Mouse (Mus musculus) splenic B cell, adult 2 months (primary cell): ENCODE results near the gene Gm21974.
"Not testable (repeated sequence)": the region's sequence is repeated elsewhere in the genome, so short reads cannot be mapped to it uniquely, and the experiment has no call there.

Experiments used
- DNase-seq: peaks from one replicate; pipeline ENCODE4 v3.0.0-alpha.2; 2011; ENCODE audit warnings: low read depth, low spot score
- H3K27me3 ChIP-seq: 2 replicates; pipeline ENCODE4 v1.6.1; 2012; ENCODE audit warnings: mild to moderate bottlenecking, low read length, moderate library complexity, mixed read lengths; ENCODE audit not compliant: control insufficient read depth, poor library complexity, insufficient read depth, severe bottlenecking
- H3K36me3 ChIP-seq: 2 replicates; pipeline ENCODE4 v1.6.1; 2012; ENCODE audit warnings: mild to moderate bottlenecking, low read length, moderate library complexity, mixed read lengths; ENCODE audit not compliant: control insufficient read depth, poor library complexity, insufficient read depth, severe bottlenecking

The Gm21974 gene

GRCm38 (mm10) chr7:127899997-127900396, 4.7 kb upstream of the Gm21974 start:
- Histone ChIP-seq H3K27me3 (no peaks in the 10 kb centered on the region), H3K36me3 (no peaks in the 10 kb centered on the region)
- DNase-seq: no peak

- DNase-seq: no peak
- H3K27me3 ChIP-seq: no peaks in the 10 kb centered on the region
- H3K36me3 ChIP-seq: no peaks in the 10 kb centered on the region
Observed at GRCm38 (mm10) chr7:127898179-127898956, 3.1 kb upstream of the Gm21974 start.

- H3K27me3 ChIP-seq: no peaks in the 10 kb centered on the region
- no peak for DNase-seq
- H3K36me3 ChIP-seq: no peaks in the 10 kb centered on the region
Observed at GRCm38 (mm10) chr7:127897542-127897941, 2.3 kb upstream of the Gm21974 start.

- H3K27me3 ChIP-seq: no peaks in the 10 kb centered on the region
- peak; percentile 79 for DNase-seq
- no peaks in the 10 kb centered on the region for H3K36me3 ChIP-seq
Observed at GRCm38 (mm10) chr7:127896384-127896783, 1.1 kb upstream of the Gm21974 start.

- DNase-seq, H3K27me3 ChIP-seq, H3K36me3 ChIP-seq: not testable (repeated sequence)
Observed at GRCm38 (mm10) chr7:127895891-127896290, 637 bp upstream of the Gm21974 start.

GRCm38 (mm10) chr7:127894480-127894879, 774 bp downstream of the Gm21974 start:
- no peaks in the 10 kb centered on the region for H3K27me3 ChIP-seq
- no peaks in the 10 kb centered on the region; the same call in 1 of the 2 replicates for H3K36me3 ChIP-seq
- no peak for DNase-seq

GRCm38 (mm10) chr7:127890798-127891197, 4.5 kb downstream of the Gm21974 start, which contains the start of gene Prss53:
Gene Prss53, minus strand, starts transcription at chr7:127890970.
- DNase-seq: no peak
- Histone ChIP-seq H3K27me3 (no peaks in the 10 kb centered on the region), H3K36me3 (no peaks in the 10 kb centered on the region; the same call in none of the 2 replicates)

- no peak for DNase-seq
- peaks cover 3% of the 10 kb centered on the region for H3K36me3 ChIP-seq
- no peaks in the 10 kb centered on the region for H3K27me3 ChIP-seq
Observed at GRCm38 (mm10) chr7:127888821-127889220, 6.4 kb downstream of the Gm21974 start.

- Histone ChIP-seq H3K27me3 (no peaks in the 10 kb centered on the region), H3K36me3 (peaks cover 3% of the 10 kb centered on the region)
- no peak for DNase-seq
Observed at GRCm38 (mm10) chr7:127887781-127888180, 7.5 kb downstream of the Gm21974 start.

- no peak for DNase-seq
- no peaks in the 10 kb centered on the region for H3K27me3 ChIP-seq
Observed at GRCm38 (mm10) chr7:127887191-127887590, 8.1 kb downstream of the Gm21974 start.

GRCm38 (mm10) chr7:127886551-127886950, 8.7 kb downstream of the Gm21974 start:
- Histone ChIP-seq H3K27me3 (no peaks in the 10 kb centered on the region), H3K36me3 (peaks cover 3% of the 10 kb centered on the region)
- DNase-seq: no peak

More at GRCm38 (mm10) chr7:127887191-127887590, 8.1 kb downstream of the Gm21974 start:
- H3K36me3 ChIP-seq: peaks cover 3% of the 10 kb centered on the region

GRCm38 (mm10) chr7:127885951-127886350, 9.3 kb downstream of the Gm21974 start:
- H3K36me3 ChIP-seq: peaks cover 5% of the 10 kb centered on the region
- no peaks in the 10 kb centered on the region for H3K27me3 ChIP-seq
- DNase-seq: no peak

GRCm38 (mm10) chr7:127880431-127880830, 14.8 kb downstream of the Gm21974 start:
- no peak for DNase-seq
- Histone ChIP-seq H3K27me3 (no peaks in the 10 kb centered on the region), H3K36me3 (peaks cover 15% of the 10 kb centered on the region)

GRCm38 (mm10) chr7:127879301-127879700, 16.0 kb downstream of the Gm21974 start:
- Histone ChIP-seq H3K36me3 (peaks cover 13% of the 10 kb centered on the region), H3K27me3 (no peaks in the 10 kb centered on the region)
- no peak for DNase-seq

- DNase-seq: peak; percentile 92
- Histone ChIP-seq H3K27me3 (no peaks in the 10 kb centered on the region), H3K36me3 (peaks cover 13% of the 10 kb centered on the region)
Observed at GRCm38 (mm10) chr7:127876467-127877348, 18.5 kb downstream of the Gm21974 start, which contains the start of gene Zfp668. Gene Zfp668, minus strand, starts transcription at chr7:127876828.
